Mouse (Mus musculus) gastrocnemius, postnatal 36 days (tissue): ENCODE results near the gene Nrap. TPM values are rescaled to one million over a fixed set of nuclear protein-coding genes. Genes with fewer than 3 reads are reported as not detected.
"Not testable (repeated sequence)": the region's sequence is repeated elsewhere in the genome, so short reads cannot be mapped to it uniquely, and the experiment has no call there.

Source experiments
- DNase-seq, 2 experiments: peaks; one replicate each; pipeline ENCODE4 v3.0.0; 2022
- intact Hi-C: fragments of 180-260 bp; cut with DNase I; formaldehyde crosslinking; loops from one replicate; pipeline ENCODE4 v1.15.1; 2025
- total RNA-seq, 2 experiments: library from RNA; stranded (reverse); gene quantifications; 2 replicates each; pipeline ENCODE4 v1.2.3; 2021

The Nrap gene
- total RNA-seq, 2 experiments from 2014 or later: 598 to 893 TPM

DNA sequence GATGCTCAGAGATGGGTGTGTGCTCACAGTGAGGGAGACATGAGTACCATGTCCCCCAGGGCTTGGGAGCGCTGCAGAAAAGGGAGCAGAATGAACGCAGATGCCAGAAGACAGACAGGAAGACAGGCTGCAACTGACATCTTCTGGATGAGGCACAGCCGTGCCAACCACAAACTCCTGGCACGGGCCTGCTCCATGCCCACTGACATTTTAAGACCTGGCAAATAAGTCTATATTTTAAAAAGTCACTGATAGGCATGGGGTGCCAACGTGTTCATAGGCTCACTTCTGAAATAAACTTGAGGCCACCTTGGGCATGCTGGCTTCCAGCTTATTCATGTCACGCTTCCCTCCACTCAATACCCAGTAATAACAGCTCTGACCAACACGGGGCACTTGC, 20.9 kb downstream of the Nrap start:
- intact Hi-C loops: no loop called here
- DNase-seq: no peak

DNA sequence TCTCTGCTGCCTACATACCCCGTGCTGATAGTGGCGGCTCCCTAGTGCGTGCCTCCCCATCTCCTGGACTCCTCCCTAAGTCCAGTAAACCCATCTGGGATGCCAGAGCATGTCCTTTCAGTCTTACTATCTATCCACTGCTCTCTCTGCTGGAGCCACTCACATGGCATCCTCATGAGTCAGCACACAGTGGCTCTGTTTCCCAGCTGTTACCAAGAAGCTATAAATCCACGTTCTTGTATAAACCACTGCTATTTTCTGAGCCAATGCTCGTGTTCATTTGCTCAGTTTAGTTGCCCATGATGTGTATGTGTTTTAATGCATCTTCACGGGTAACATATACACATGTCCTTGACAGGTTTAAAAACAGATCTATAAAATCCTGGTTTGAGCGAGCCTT, 22.1 kb downstream of the Nrap start:
- no peak for DNase-seq
- intact Hi-C loops: no loop called here

DNA sequence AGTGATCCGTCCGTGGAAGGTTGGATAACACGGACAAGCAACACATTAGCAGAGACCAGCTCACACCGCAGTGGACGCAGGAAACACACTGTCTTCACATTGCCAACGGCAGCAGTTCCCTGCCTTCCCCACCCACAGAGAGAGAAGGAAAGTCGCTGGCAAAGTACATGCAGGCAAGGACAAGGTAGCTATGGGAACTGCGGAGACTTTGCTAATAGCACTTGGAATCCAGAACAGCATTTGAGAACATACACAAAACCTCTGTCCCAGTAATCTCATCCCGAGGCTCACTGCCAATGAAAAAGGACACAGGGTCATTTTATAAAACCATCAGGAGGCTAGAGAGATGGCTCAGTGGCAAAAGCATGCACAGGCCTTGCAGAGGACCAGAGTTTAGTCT, 23.2 kb downstream of the Nrap start:
- intact Hi-C loops: no loop called here
- no peak for DNase-seq

DNA sequence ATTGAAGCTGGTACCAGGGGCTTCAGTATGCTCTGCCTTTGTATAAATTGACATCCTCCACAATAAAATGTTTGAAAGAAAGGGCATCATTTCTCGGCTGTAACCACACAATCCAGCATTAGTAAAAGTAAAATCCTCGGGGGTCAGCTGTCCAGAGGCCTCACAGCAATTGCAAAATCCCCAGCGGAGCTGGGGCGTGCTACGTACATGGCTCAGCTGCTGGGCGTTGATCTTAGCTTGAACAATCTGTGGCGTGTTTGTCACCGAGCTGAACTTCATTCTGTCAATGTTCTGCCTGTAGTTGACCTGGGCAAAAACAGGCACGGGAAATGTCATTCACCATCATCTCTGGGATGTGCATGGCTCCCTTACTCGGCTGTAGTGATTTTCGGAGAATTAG, 23.7 kb downstream of the Nrap start:
- no peak for DNase-seq
- intact Hi-C loops: no loop called here

DNA sequence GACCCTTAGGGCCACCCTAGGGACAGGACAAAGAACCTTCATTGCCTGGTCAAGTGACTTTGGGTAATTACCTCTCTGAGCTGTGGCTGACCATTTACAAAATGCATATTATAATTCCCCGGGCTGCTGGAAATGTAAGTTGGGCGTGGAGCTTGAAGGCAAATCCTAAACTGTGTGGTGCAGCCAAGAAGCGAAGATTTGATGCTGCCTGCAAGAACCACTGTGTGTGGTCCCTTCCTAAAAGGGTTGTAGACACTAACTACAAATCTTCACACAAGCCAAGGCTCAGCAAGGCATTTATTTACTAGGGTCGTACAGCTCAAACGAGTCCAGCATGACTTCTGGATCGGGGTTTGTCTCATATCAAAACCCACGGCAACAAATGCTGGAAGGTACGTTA, 25.3 kb downstream of the Nrap start:
- DNase-seq: no peak
- intact Hi-C loops: no loop called here

DNA sequence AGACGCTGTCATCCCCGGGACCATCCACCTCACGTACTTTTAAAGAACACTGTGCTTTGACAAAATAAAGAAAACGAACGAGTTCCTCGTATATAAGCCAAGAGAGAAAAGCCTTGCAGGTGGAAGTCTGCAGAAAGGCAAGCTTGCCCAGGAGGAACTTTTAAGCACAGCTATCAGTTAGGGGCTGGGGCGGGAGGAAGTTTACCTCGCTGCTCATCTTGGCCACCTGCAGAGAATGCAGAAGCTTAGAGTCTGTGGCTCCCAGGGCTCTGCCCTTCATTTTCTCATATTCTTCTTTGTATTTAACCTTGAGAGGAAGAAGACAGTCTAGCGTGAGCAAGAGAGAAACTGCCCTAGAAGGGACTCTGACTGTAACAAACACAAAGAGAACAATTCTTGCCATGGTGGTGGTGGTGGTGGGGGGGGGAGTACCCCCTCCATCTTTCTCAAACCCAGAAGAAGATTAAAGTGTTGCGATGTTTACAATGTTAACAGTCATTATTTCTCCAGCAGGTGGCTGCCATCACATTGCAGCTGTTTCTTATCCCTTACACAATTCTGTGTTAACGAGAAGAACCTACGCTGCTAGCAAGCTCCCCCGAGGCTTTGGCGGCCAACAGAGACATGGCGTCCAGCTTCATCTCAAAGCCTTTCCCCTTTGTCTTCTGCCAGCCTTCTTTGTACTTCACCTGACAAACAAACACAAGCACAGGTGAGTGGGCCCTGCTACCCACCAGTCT, 25.9 kb downstream of the Nrap start:
- intact Hi-C loops: no loop called here
- DNase-seq: no peak

DNA sequence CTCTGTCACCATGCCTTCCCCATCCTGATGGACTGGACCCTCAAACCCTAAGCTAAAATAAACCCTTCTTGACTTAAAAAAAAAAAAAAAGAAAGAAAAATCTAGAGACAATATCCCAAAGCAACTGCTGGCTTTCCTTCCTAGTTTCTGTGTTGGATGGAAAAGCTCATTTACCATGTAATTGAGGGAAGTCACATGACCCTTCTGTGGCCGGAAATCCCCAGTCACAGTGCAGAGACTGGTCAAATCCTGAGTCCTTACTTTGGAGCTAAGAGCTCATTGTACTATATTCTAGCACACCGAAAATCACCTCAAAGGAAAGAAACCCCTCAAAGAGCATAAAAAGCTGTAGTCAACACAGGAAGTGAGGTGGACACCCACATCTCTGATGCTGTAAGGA, 30.9 kb downstream of the Nrap start:
- intact Hi-C loops: no loop called here

DNA sequence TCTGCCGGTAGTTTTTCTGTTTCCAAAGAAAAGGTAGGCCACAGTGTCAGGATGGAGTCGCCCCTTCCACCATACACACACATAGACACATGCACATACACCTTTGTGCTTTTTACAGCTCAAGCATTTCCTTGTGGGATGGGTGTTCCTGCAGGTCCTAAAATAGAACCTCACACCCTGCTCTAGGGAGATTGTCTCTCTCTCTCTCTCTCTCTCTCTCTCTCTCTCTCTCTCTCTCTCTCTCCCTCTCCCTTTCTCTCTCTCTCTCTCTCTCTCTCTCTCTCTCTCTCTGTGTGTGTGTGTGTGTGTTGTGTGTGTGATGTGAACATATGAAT, 32.5 kb downstream of the Nrap start:
- intact Hi-C loops, DNase-seq: not testable (repeated sequence)

More for the DNA sequence above, 30.9 kb downstream of the Nrap start:
- DNase-seq: no peak

DNA sequence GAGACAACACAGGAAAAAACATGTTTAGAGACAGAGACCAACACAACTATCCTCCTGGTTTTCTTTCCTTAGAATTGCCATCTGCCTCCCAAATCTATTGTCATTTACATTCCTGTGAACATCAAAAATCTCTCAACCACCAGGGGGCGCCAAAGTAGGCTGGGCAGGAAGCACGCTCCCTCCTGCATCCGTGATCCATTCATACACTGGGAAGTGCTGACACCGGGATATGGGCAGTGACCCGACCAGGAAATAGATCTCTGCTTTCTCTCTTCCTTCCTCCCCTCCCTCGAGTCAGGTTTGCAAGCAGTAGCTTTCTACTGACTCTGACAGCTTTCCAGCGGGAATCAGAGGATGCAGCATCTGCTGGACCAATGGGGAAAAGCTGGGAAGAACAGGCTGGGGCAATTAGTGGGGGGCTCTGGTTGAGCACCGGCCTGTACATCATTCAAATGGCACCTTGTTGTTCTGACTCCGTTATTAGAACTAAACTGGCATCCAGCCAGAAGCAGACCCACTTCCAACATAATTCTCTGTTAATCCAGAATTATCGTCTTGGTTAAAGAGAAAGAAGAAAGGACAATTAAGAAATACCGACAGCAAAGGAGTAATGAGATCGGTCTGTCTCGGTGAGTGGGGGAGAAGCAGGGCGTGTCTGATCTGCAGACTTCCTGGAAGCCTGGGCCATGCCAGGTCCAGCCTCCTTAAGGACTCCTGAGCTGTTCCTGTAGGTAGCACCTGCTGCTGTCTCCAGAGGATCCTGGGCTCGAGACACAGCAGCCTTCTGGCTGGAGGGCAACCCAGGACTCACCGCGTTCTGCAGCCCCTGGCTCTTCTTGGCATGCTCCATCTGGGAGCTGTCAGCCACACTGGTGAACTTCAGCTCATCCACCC, 33.1 kb downstream of the Nrap start:
- DNase-seq: peak in 1 of 2 experiments; percentile 70
- intact Hi-C loops: no loop called here

DNA sequence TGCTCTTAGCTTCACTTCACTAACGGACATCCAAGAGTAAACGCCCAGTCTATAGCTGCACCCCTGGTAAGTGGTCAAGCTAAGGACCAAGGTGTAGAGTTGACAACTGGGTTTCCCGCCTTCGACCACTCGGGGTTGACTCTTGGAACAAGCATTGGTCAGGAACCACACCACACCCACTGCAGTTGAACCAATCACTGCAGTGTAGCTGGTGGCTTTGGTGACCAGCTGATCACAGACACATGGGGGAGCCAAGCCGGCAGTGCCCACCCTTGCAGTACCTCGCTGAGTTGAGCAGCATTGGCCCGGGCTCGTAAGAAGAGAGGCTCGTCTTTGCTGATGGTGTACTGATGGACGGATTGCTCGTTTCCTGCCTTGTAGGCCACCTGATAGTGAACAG, 34.6 kb downstream of the Nrap start:
- no peak for DNase-seq
- intact Hi-C loops: no loop called here

DNA sequence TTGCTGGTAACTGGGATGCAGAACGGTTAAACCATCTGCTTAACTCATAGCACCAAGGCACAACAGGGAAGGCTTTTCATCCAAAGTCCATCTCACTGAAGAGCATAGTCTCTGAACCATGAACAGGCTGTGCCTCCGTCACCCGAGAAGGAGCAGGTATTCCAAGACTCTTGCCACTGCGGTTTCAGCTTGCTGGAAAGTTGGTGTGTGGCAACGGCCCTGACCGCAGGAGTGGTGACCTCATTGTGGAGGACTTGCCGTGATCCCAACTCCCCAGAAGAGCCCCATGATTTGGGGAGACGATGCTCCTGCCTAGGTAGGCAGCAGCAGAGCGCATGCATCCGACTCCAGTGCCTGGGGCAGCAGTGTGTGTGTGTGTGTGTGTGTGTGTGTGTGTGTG, 36.1 kb downstream of the Nrap start:
- intact Hi-C loops: no loop called here
- DNase-seq: no peak

DNA sequence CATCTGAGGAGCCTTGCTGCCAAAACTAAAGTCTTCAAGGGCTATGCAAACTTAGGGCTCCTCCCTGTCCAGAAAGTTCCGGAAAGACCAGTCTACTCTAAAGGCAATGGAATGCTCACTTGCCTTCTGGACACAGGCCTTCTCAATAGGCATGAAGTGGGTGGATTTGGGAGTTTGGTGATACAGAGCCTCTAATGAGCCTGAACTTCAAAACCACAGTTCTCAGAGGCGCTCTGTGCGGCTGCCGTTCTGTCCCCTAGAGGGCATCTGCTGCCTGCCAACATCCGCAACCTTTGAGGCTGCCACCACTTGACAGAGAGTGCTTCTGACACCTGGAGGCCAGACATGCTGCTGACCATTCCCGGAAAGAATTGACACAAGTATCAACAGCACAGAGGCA, 40.5 kb downstream of the Nrap start:
- intact Hi-C loops: no loop called here
- DNase-seq: no peak

DNA sequence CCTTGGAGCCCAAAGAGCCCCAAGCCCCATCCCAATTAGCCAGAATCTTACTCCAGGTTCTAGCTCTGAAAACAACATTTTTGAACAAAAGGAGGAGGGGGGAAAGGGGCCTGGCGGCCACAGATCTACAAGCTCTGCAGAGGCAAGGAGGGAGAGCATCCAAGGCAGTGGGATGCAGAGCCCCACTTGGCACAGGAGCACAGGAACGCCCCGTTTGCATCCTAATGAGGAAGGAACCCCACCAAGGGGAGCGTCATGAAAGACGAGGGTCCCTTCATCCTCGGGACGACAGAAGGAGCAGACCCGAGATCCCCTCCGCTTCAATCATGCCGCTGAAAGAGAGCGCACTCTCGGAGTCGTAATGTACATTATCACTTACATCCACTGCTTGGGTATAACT, 43.1 kb downstream of the Nrap start:
- intact Hi-C loops: no loop called here

DNA sequence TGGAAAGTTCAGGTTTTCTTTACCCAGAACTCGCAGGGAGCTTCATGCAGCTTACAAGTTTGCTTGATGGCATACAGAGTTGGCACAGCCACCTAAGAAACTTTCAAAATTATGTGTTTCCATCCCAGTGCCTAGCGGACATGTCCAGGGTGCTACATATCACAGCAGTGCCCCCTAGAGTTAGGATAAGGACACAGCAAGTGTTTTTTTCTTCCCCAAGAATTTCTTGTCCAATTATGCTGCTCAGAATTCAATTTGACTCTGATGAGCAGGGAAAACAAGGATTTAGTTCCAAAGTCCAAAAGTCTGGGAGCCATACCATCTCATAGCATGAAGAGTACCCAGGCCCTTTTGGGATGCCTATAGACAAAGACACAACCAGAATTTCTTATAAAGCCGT, 43.8 kb downstream of the Nrap start:
- DNase-seq: no peak
- intact Hi-C loops: no loop called here

More for the DNA sequence above, 43.1 kb downstream of the Nrap start:
- no peak for DNase-seq

DNA sequence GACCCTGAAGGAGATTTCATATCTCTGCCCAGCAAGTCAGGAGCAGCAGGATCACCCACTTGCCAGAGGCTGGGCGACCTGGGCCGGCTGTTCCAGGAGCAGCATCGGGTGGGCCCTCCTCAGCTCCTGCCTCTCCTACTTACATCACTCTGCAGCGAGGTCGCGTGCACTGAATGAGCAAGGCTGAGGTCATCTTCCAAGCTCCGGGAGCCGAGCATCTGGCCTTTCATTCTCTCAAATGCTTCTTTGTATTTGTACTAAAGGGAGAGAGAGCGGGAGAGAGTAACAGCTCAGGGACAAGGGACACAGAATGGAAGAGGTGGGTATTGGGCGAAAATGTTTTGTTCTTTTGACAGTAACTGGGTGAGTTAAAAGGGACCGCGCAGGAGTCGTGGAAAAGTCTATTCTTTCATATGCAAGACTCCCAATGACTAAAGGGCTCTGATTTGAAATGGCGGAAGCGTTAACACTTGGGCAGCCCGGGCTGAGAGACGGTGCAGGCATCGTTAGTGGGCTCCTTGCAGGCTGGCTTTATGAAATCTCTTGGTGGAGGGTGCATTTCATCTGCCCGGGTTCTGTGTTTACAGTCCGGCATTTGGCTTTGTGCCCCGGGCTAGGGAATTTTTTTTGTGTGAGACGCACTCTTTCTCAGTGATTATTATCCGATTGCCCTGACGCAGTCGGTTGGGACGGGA, 45.8 kb downstream of the Nrap start:
- intact Hi-C loops: no loop called here

DNA sequence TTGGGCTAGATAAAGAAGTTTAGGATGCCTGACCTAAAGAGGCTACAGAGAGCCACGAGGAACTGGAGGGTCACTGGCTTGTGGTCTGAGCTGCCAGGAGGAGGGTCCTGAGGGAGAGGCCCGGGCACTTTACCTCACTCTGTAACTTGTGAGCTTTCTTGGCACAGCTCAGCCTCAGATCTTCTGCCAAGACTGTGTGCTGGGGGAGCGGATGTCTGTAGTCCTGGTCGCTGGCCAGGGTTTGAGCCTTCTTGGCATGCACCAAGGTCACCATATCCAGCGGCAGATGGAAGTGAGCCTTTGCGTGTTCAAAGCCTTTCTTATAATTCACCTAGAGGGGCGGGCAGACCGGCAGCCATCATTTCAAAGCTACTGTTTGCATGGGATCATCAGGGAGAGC, 47.8 kb downstream of the Nrap start:
- intact Hi-C loops: no loop called here
- peak; percentile 56 to 67 for DNase-seq

More for the DNA sequence above, 45.8 kb downstream of the Nrap start:
- no peak for DNase-seq

DNA sequence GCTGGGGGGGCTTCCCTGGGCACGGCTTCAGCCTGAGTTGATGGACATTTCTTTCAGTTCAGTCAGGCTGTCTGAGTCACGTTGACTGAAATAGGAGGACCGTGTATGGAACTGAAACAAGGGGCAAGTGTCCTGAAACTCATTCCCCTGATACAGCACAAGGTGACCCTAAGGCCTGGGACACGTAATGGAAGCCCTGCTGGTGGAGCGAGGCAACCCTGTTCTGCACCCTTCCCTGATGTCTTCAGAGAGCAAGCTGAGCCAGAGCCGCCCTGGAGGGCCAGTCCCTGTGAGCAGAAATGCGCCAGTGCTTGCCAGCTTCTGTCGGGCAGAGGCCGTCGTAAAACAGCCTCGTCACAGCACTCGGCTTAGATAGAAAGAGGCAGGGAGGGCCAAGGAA, 53.0 kb downstream of the Nrap start:
- intact Hi-C loops: no loop called here
- no peak for DNase-seq

DNA sequence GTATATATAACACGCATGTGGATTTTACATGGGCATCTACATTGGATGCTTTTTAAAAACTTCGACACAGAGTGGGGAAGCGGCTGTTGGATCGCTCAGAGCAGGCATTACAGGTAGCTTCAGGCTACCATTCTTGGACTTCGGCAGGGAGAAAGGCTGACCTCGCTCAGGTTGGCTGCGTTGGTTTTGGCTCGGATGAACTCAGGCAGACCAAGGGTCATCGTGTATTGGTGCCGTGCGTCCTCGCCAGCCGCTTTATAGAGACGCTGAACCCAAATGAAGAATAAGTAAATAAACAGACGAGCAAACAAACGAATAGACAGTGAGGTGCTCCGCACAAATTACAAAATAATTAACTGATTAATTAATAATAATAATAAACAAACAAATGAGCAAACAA, 53.5 kb downstream of the Nrap start:
- DNase-seq: no peak
- intact Hi-C loops: no loop called here

DNA sequence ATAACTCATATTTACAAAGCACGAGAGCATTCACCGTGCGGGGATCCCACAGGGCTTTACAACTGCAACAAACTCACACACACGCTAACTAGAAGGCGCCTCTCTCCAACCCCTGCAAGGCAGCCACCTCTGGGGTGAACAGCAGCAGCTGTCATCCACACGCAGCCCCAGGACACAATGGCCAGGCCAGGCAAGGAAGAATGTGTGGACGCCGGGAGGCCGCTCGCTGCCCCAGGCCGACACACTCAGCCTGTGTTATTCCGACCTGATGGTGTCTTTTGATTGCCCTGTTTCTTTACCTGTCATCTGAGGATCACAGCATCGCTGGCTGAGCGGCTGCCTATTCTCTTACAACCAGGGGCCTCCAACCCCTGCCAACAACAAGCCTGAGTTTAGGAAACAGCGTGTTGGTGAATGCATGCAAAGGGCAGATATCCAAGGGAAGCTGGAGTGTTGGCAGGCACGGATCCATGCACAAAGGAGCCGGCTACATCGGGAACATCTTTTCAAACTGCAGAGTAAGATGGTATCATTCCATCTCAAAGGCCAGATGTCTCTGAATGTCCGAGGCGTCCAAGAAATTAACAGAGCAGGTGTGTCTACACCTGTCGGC, 63.5 kb downstream of the Nrap start:
- intact Hi-C loops: no loop called here
- no peak for DNase-seq

DNA sequence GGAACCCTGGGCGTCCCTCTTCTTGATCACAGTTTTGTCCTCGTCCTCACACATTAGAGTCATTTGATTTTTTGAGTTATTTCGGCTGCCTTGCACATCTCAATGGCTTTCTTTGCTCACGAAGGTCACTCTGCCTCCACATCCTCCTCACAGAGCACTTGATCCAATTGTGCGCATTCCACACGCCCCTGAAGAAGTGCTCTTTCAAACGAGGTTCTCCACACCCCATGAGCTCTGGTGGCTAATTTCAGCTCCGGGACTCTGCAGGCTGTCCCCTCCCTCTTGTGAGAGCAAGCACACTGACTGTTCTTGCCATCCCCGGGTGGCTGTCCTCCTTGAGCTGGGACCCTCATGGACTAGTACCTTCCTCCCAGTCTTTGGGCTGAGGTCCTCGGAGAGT, 64.2 kb downstream of the Nrap start:
- no peak for DNase-seq
- intact Hi-C loops: no loop called here

DNA sequence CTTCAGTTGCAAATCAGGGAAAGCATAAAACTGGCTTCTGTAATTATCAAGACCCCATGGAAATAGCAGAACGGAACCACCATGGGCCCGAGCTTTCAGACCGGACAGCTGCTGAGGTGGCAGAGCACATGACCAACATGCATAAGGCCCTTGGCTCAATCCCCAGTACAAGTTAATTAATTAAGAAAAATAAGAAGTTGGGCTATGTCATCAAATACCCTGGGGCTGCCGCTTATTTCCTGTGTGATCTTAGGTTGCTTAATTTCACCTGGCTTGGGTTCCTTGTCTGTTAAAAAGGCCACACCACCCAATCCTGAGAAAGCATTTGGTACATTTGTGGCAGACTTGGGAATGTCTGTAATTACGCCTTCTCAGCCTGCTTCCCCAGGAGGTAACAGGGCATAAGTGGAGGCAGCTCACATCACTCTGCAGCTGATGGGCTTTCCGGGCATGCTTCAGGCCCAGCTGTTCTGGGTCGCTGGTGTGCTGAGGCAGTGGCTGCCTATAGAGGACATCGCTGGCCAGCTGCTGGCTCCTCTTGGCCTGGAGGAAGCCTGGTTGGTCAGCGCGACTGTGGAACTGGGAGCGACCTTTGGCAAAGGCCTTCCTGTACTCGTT, 68.4 kb downstream of the Nrap start:
- intact Hi-C loops: no loop called here
- no peak for DNase-seq
